Mouse (Mus musculus): ENCODE results near the gene Myocos.

Myocos gene

DNA sequence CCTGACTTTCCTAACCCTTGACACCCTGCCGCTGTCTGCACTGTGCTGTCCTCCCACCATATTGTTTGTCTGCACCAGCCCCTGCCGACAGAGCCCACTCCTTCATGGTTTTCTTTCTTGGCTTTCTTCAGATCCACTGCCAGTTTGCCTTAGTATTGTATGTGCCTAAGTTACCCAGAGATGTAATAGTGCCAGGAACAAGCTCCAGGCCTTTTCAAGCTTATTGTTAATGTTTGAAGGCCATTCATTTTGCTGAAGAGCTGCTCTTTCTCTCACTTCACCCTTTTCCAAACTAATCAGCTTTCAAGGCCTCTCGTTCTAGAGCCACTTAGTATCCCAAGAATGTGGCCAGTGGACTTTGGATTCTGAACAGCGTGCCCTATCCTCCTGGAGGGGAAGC is 46.8 kb downstream of the Myocos start:
- no peak for DNase-seq

GRCm38 (mm10) chr1:162609633-162610250 is 48.3 kb downstream of the Myocos start:
- DNase-seq: no peak

DNA sequence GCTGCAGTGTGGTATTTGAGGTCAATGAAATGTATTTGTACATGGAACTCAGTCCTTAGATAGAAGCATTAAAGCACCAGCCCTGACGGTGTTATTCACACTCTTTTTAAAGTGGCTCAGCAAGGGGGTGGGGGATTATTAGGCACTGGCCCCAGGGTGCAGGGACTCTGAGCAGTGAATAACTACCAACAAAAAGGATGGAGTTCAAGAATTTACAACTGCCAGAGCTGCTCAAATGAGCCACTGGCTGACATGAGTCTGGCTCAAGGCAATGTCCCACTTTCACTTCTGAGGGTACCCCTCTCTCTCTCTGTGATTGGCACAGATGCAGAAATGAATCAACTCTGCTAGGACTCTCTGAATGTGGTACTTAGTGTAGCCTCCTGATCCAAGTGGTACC is 49.9 kb downstream of the Myocos start:
- no peak for DNase-seq

DNA sequence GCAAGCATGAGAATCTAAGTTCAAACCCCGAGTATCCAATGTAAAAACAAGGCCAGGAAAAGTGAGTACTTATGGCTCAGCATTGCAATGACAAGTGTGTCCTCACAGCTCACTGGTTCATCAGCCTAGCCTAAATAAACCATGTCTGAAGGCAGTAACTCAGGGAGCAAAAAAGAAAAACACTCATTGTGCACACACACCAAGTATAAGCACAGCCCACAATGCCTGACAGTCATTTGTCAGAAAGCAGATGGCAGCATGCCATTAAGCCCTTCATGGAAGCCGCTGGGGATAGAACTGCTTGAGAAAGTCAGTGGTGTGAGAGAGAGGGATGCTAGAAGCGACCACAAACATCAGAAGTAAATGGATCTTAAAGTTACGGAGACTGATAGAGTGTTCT is 56.7 kb downstream of the Myocos start:
- no peak for DNase-seq

DNA sequence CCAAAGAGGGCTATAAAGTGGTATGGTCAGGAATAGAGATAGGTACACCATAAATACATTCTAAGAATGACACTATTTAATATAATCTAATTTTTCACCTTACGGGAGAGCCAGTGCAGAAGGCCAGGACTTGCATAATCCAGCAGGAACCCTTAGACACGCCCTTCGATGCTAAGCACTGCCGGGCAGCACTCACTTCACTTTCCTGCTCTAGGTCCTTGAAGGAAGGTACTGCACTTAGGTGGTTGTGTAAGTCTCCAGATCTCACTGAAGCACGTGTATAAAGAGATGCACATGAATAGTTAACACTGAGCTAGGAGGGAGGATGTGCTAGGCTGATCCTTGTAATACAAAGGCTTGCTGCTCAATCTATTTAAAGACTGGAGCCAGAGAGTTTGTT is 58.4 kb downstream of the Myocos start:
- DNase-seq: no peak

- no peak for DNase-seq
Measured at GRCm38 (mm10) chr1:162597379-162598102, 60.5 kb downstream of the Myocos start.
